Mouse (Mus musculus) bone marrow, adult 2 months (tissue): ENCODE measurements around the gene Espn. TPM values are rescaled to one million over a fixed set of nuclear protein-coding genes. Genes with fewer than 3 reads are reported as not detected.

ENCODE experiments used
- H3K27ac ChIP-seq: fragments of 200-500 bp; 2 replicates; pipeline ENCODE4 v1.5.1; 2012; ENCODE audit warnings: low read depth, mild to moderate bottlenecking, control low read depth, inconsistent platforms, low read length; ENCODE audit not compliant: control insufficient read depth, poor library complexity, insufficient read depth
- H3K4me1 ChIP-seq: fragments of 200-500 bp; 2 replicates; pipeline ENCODE4 v1.6.1; 2011; ENCODE audit warnings: low read length; ENCODE audit not compliant: control insufficient read depth, insufficient read depth
- H3K4me3 ChIP-seq: fragments of 200-500 bp; replicated peaks from 2 replicates; pipeline ENCODE3; 2011; ENCODE audit warnings: mild to moderate bottlenecking, low read depth, low read length, control low read depth; ENCODE audit not compliant: control insufficient read depth
- CTCF ChIP-seq: fragments of 200-500 bp; IDR thresholded peaks from 2 replicates; pipeline ENCODE4 v1.5.1; 2011; ENCODE audit warnings: low read length, control low read depth; ENCODE audit not compliant: control insufficient read depth, insufficient read depth
- POLR2A ChIP-seq: fragments of 200-500 bp; IDR thresholded peaks from 2 replicates; pipeline ENCODE4 v1.6.1; 2011; ENCODE audit warnings: low read depth, mild to moderate bottlenecking, control low read depth, low read length, borderline replicate concordance; ENCODE audit not compliant: control insufficient read depth
- WGBS: fragments of 180-500 bp; shearing (Covaris S2); methylation state at CpG from one replicate; pipeline ENCODE4 v1.1.7; 2018; 5-methylcytosine and 5-hydroxymethylcytosine counted together
- polyA plus RNA-seq: library from polyadenylated mRNA; stranded (reverse); fragments of >200 nt; gene quantifications from 2 replicates; pipeline ENCODE4 v1.2.4, GENCODE M21; 2011; ENCODE audit warnings: low replicate concordance; ENCODE audit not compliant: missing spikeins, insufficient read depth, insufficient read length

Espn gene
- polyA plus RNA-seq, 1 experiment, result not detected

- WGBS, result 58% methylated on average over 4 of the region's 4 CpGs
- H3K27ac ChIP-seq, result no peak overlapping the region
- peaks cover 2% of the 10 kb centered on the region; the same call in 1 of the 2 replicates for H3K4me1 ChIP-seq
- H3K4me3 ChIP-seq, result no peak overlapping the region
- TF ChIP-seq CTCF (no peak), POLR2A (no peak)
Measured at GRCm38 (mm10) chr4:152150546-152150945, 1.6 kb downstream of the Espn start.

- 70% methylated on average over 11 of the region's 11 CpGs for WGBS
- no peak overlapping the region for H3K4me3 ChIP-seq
- no peak overlapping the region for H3K27ac ChIP-seq
- H3K4me1 ChIP-seq, result no peaks in the 10 kb centered on the region
- TF ChIP-seq POLR2A, result no peak
- TF ChIP-seq CTCF, result no peak
Measured at GRCm38 (mm10) chr4:152146033-152146827, 5.9 kb downstream of the Espn start.

GRCm38 (mm10) chr4:152145473-152145872, 6.7 kb downstream of the Espn start:
- H3K4me1 ChIP-seq, result no peaks in the 10 kb centered on the region
- no peak for TF ChIP-seq POLR2A
- TF ChIP-seq CTCF, result no peak
- H3K4me3 ChIP-seq, result no peak overlapping the region
- no peak overlapping the region for H3K27ac ChIP-seq
- 74% methylated on average over 10 of the region's 10 CpGs for WGBS

- 60% methylated on average over 1 of the region's 1 CpGs for WGBS
Measured at GRCm38 (mm10) chr4:152143632-152144031, 8.5 kb downstream of the Espn start.

GRCm38 (mm10) chr4:152141521-152142135, 10.5 kb downstream of the Espn start:
- WGBS, result 78% methylated on average over 8 of the region's 8 CpGs
- peaks cover 4% of the 10 kb centered on the region for H3K4me1 ChIP-seq
- TF ChIP-seq POLR2A, result no peak
- TF ChIP-seq CTCF, result no peak
- H3K27ac ChIP-seq, result no peak overlapping the region
- H3K4me3 ChIP-seq, result no peak overlapping the region

More at GRCm38 (mm10) chr4:152143632-152144031, 8.5 kb downstream of the Espn start:
- Histone ChIP-seq H3K27ac (no peak overlapping the region), H3K4me3 (no peak overlapping the region), H3K4me1 (peaks cover 2% of the 10 kb centered on the region)
- TF ChIP-seq CTCF (0 out of 2 replicates have a peak, but pooled peaks have one; percentile 24), POLR2A (no peak)

GRCm38 (mm10) chr4:152140441-152140840, 11.7 kb downstream of the Espn start:
- Histone ChIP-seq H3K4me3 (no peak overlapping the region), H3K27ac (no peak overlapping the region), H3K4me1 (peaks cover 4% of the 10 kb centered on the region)
- WGBS, result 33% methylated on average over 6 of the region's 6 CpGs
- TF ChIP-seq CTCF (peak; percentile 85), POLR2A (no peak)

DNA sequence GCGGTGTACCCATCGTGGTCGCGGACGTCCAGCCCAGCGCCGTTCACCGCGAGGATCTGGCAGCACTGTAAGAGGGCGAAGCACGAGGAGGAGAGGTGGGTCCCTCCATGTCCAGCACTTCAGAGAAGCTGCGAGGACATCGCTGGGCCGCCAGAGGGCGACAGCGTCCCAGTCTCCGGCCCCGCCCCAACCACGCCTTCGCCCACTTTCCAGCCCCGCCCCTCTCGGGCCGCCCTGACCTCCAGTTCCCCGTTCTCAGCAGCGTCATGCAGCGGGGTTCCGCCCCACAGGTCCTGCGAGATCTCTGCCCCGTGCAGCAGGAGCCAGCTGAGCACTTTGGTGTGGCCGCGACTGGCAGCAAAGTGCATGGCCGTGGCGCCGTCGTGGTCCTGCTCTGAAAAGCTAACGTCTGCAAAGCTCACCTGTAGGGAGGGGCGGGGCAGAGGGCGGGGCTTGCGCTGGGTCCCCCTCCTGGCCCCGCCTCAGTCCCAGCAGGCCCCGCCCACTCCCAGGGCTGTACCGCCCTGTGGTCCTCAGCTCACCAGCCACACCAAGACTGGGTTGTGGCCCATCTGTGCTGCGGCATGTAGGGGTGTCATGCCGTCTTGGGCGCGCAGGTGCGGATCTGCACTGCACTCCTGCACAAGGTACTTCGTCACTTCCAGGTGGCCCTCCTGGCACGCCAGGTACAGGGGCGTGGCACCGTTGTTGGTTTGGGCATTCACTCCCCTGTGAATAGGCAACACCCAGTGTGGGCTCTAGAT, 13.5 kb downstream of the Espn start:
- WGBS, result 2% methylated on average over 51 of the region's 51 CpGs
- no peak overlapping the region for H3K27ac ChIP-seq
- H3K4me1 ChIP-seq, result peaks cover 4% of the 10 kb centered on the region
- TF ChIP-seq POLR2A (peak; percentile 37; the same call in 1 of the 2 replicates), CTCF (peak; percentile 85)
- peak overlapping the region; percentile 72 for H3K4me3 ChIP-seq

DNA sequence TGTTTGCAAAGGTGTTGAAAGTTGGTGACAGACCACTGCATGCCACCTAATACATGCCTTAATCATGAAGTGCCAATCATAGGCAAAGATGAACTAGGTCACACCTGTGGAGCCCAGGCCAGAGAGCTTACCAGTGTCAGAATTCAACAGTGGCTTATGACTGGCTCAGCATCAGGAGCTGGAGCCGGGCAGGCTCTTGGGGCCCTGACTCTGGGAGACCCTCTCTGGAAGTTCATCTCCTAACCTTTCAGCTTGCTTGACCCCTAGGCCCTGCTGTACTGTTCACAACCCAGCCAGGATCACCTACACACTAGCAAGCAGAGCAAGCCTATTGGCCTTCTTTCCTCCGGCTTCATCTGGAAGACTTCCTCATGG, 15.3 kb downstream of the Espn start:
- TF ChIP-seq POLR2A (no peak), CTCF (no peak)
- H3K4me3 ChIP-seq, result no peak overlapping the region
- H3K27ac ChIP-seq, result no peak overlapping the region
- 94% methylated on average over 2 of the region's 2 CpGs for WGBS
- peaks cover 4% of the 10 kb centered on the region for H3K4me1 ChIP-seq
